In genomic region chr9:56870778-56871177, GRCm38 (mm10) we compare ENCODE assay signal across 13 mouse cellular contexts. TPM values are rescaled to one million over a fixed set of nuclear protein-coding genes. Genes with fewer than 3 reads are reported as not detected.
A peak's percentile ranks its signal among the peaks of the same experiment; 100 is the strongest.
DNase-seq lines count a peak whose midpoint lies in the region; ATAC-seq and TF ChIP-seq lines count a peak whose summit lies in the region.
"Had no signal": no experiment of that assay in that cellular context is flagged by ENCODE, and none has a peak within 500 bp of the region (broad histone marks: within the 10 kb centered on the region; RNA-seq: fewer than 3 reads in every experiment).

No protein-coding gene starts in this region.

- H3K4me1 ChIP-seq in heart, embryonic 11.5 days (ENCODE audit: control insufficient read depth, insufficient read depth, low read length): peaks cover 79% of the 10 kb centered on the region
- peaks cover 5% of the 10 kb centered on the region; the same call in 1 of the 2 replicates for H3K4me1 ChIP-seq in small intestine, adult 2 months (ENCODE audit: control insufficient read depth, insufficient read depth, insufficient read length, low read length)
- peaks cover 28% of the 10 kb centered on the region for H3K4me1 ChIP-seq in hindbrain, embryonic 10.5 days (replicated peaks)

- H3K27me3 ChIP-seq in heart, embryonic 11.5 days (ENCODE audit: control insufficient read depth, insufficient read depth, low read length): peaks cover 2% of the 10 kb centered on the region; the same call in 1 of the 2 replicates
- H3K27me3 ChIP-seq in small intestine, adult 2 months (ENCODE audit: control insufficient read depth, insufficient read depth, low read length): no peaks in the 10 kb centered on the region
- peaks cover 26% of the 10 kb centered on the region for H3K27me3 ChIP-seq in hindbrain, embryonic 10.5 days (ENCODE audit: insufficient read depth, poor library complexity, severe bottlenecking)

- no peaks in the 10 kb centered on the region for H3K36me3 ChIP-seq in heart, embryonic 11.5 days (ENCODE audit: control insufficient read depth, insufficient read depth, low read length)
- H3K36me3 ChIP-seq in small intestine, adult 2 months (ENCODE audit: control insufficient read depth, insufficient read depth, low read length): no peaks in the 10 kb centered on the region
- no peaks in the 10 kb centered on the region for H3K36me3 ChIP-seq in hindbrain, embryonic 10.5 days
- H3K36me3 ChIP-seq: embryonic facial prominence, embryonic 13.5 days; hindbrain, embryonic 12.5 days; limb, embryonic 12.5 days had no signal

- H3K4me2 ChIP-seq in heart, embryonic 11.5 days: peak overlapping the region; percentile 41
- H3K4me2 ChIP-seq: embryonic facial prominence, embryonic 13.5 days; hindbrain, embryonic 12.5 days; limb, embryonic 12.5 days had no signal

- WGBS in heart, embryonic 11.5 days (ENCODE audit: insufficient replicate concordance): 24% methylated on average over 10 of the region's 10 CpGs
- WGBS in small intestine, adult 2 months: 56% methylated on average over 10 of the region's 10 CpGs
- WGBS in hindbrain, embryonic 10.5 days: 76% methylated on average over 10 of the region's 10 CpGs

- DNase-seq in heart, postnatal 25 days (ENCODE audit: low spot score): no peak
- DNase-seq in left cerebral cortex, adult 2 months (ENCODE audit: extremely low spot score in 1 of 2, low spot score in 2 of 2): no peak
- DNase-seq in left cerebral cortex, adult 11 months (ENCODE audit: low spot score): no peak
- DNase-seq in adrenal gland, postnatal 14 days: peak; percentile 65
- no peak for DNase-seq in hindbrain, embryonic 10.5 days (ENCODE audit: low spot score)
- no peak for DNase-seq in liver
- DNase-seq: cerebellum, adult 9-10 months had no signal

- TF ChIP-seq POLR2A in small intestine, adult 2 months (IDR thresholded peaks at IDR 0.05; ENCODE audit: low read depth, low read length): no peak

- peak overlapping the region; percentile 44 for H3K9ac ChIP-seq in heart, embryonic 11.5 days (ENCODE audit: low read depth, low read length)
- H3K9ac ChIP-seq: embryonic facial prominence, embryonic 13.5 days; hindbrain, embryonic 12.5 days; limb, embryonic 12.5 days had no signal

- H3K4me3 ChIP-seq in heart, embryonic 11.5 days (ENCODE audit: low read depth, low read length): no peak overlapping the region
- no peak overlapping the region for H3K4me3 ChIP-seq in left cerebral cortex, adult 2 months
- H3K4me3 ChIP-seq in small intestine, adult 2 months (ENCODE audit: low read depth, low read length): no peak overlapping the region
- no peak overlapping the region for H3K4me3 ChIP-seq in hindbrain, embryonic 10.5 days
- H3K4me3 ChIP-seq: embryonic facial prominence, embryonic 13.5 days; hindbrain, embryonic 12.5 days; limb, embryonic 12.5 days; megakaryocyte, embryonic 14.5 days had no signal

- intact Hi-C loops in heart, postnatal 25 days (cut with DNase I): no loop called here
- intact Hi-C loops in left cerebral cortex, adult 2 months (cut with DNase I): no loop called here

- ATAC-seq in heart, embryonic 11.5 days (replicated peaks; ENCODE audit: insufficient number of reproducible peaks, low FRiP score, low TSS enrichment): no peak

- H3K9me3 ChIP-seq in heart, embryonic 11.5 days (replicated peaks; ENCODE audit: control insufficient read depth, low read length): no peaks in the 10 kb centered on the region
- H3K9me3 ChIP-seq in hindbrain, embryonic 10.5 days: no peaks in the 10 kb centered on the region
- H3K9me3 ChIP-seq: embryonic facial prominence, embryonic 13.5 days; hindbrain, embryonic 12.5 days; limb, embryonic 12.5 days had no signal

- no peak for TF ChIP-seq CTCF in left cerebral cortex, adult 2 months (IDR thresholded peaks at IDR 0.05)
- no peak for TF ChIP-seq CTCF in small intestine, adult 2 months (IDR thresholded peaks at IDR 0.05; ENCODE audit: extremely low read depth, insufficient read length, insufficient replicate concordance, low read depth, low read length)

- H3K27ac ChIP-seq in heart, embryonic 11.5 days (ENCODE audit: low read depth, low read length): peak overlapping the region; percentile 70
- peak overlapping the region; percentile 76; the same call in 1 of the 2 replicates for H3K27ac ChIP-seq in left cerebral cortex, adult 2 months
- H3K27ac ChIP-seq in small intestine, adult 2 months (ENCODE audit: insufficient read depth, low read depth, low read length): peak overlapping the region; percentile 25
- H3K27ac ChIP-seq in hindbrain, embryonic 10.5 days: no peak overlapping the region
- H3K27ac ChIP-seq: embryonic facial prominence, embryonic 13.5 days; hindbrain, embryonic 12.5 days; limb, embryonic 12.5 days had no signal

RNA-seq across cellular contexts. Expression of gene Cspg4, which starts 5.9 kb away (rescaled TPM):
- polyA plus RNA-seq in heart, embryonic 11.5 days (2014; fragmentation: Nextera tagmentation; extraction: Ambion mirVana): 18.6 and 22.0 TPM in 2 replicates
- 10 to 100 TPM; 15.2 to 20.4 TPM for total RNA-seq in heart, postnatal 25 days (2021)
- 10 to 100 TPM; 15.2 to 15.9 TPM for total RNA-seq in left cerebral cortex, adult 2 months (2021)
- 12.5 and 17.0 TPM in 2 replicates for total RNA-seq in adrenal gland, postnatal 14 days (2021)
- 8.3 and 11.4 TPM in 2 replicates for polyA plus RNA-seq in small intestine, adult 2 months (2012; rRNA removed)
- 1.9 and 2.0 TPM in 2 replicates for polyA plus RNA-seq in hindbrain, embryonic 10.5 days (2016; fragmentation: Nextera tagmentation; extraction: Ambion mirVana)

RNA-seq across cellular contexts. Expression of gene Odf3l1, which starts 6.3 kb away (rescaled TPM):
- polyA plus RNA-seq in heart, embryonic 11.5 days (2014; fragmentation: Nextera tagmentation; extraction: Ambion mirVana): 0.82 and 0.87 TPM in 2 replicates
- not detected for total RNA-seq in heart, postnatal 25 days (2021)
- not detected for total RNA-seq in left cerebral cortex, adult 2 months (2021)
- 2.0 and 3.2 TPM in 2 replicates for total RNA-seq in adrenal gland, postnatal 14 days (2021)
- 1.0 and 2.3 TPM in 2 replicates for polyA plus RNA-seq in small intestine, adult 2 months (2012; rRNA removed)
- 0.14 TPM in 1 of 2 replicates, not detected in the other for polyA plus RNA-seq in hindbrain, embryonic 10.5 days (2016; fragmentation: Nextera tagmentation; extraction: Ambion mirVana)

RNA-seq across cellular contexts. Expression of gene Snx33, which starts 57.4 kb away (rescaled TPM):
- 4.5 and 5.2 TPM in 2 replicates for polyA plus RNA-seq in heart, embryonic 11.5 days (2014; fragmentation: Nextera tagmentation; extraction: Ambion mirVana)
- total RNA-seq in heart, postnatal 25 days (2021): 10 to 100 TPM in 1 of 2 experiments, 1 to 10 TPM in 1; 8.9 to 12.5 TPM
- 1 to 10 TPM; 5.8 to 7.3 TPM for total RNA-seq in left cerebral cortex, adult 2 months (2021)
- 17.9 and 22.6 TPM in 2 replicates for total RNA-seq in adrenal gland, postnatal 14 days (2021)
- 2.7 and 3.8 TPM in 2 replicates for polyA plus RNA-seq in small intestine, adult 2 months (2012; rRNA removed)
- polyA plus RNA-seq in hindbrain, embryonic 10.5 days (2016; fragmentation: Nextera tagmentation; extraction: Ambion mirVana): 6.7 and 9.2 TPM in 2 replicates
